Mouse (Mus musculus) limb, embryonic 12.5 days (tissue): ENCODE results near the gene Tmem123. TPM values are rescaled to one million over a fixed set of nuclear protein-coding genes. Genes with fewer than 3 reads are reported as not detected.

Experiments used
- ATAC-seq: fragments of 200-750 bp; cut with Nextera tagmentation; 2 replicates; pipeline ENCODE4 v1.8.0; 2017; ENCODE audit warnings: low read depth, moderate TSS enrichment; ENCODE audit not compliant: insufficient number of reproducible peaks, insufficient read depth, low FRiP score, low TSS enrichment
- H3K27ac ChIP-seq: fragments of 300-500 bp; sonication (generic); 2 replicates; pipeline ENCODE4 v1.5.1; 2016; ENCODE audit warnings: mild to moderate bottlenecking, moderate library complexity
- H3K27me3 ChIP-seq: fragments of 300-500 bp; sonication (generic); 2 replicates; pipeline ENCODE4 v1.6.1; 2016; ENCODE audit warnings: mild to moderate bottlenecking, moderate library complexity
- H3K36me3 ChIP-seq: fragments of 300-500 bp; sonication (generic); 2 replicates; pipeline ENCODE4 v1.6.1; 2016; ENCODE audit warnings: mild to moderate bottlenecking, moderate library complexity
- H3K4me1 ChIP-seq: fragments of 300-500 bp; sonication (generic); replicated peaks from 2 replicates; pipeline ENCODE4 v1.6.1; 2016
- H3K4me2 ChIP-seq: fragments of 300-500 bp; sonication (generic); 2 replicates; pipeline ENCODE4 v1.6.1; 2016; ENCODE audit warnings: mild to moderate bottlenecking, moderate library complexity
- H3K4me3 ChIP-seq: fragments of 300-500 bp; sonication (generic); replicated peaks from 2 replicates; pipeline ENCODE4 v1.5.1; 2016; ENCODE audit warnings: mild to moderate bottlenecking
- H3K9ac ChIP-seq: fragments of 300-500 bp; sonication (generic); replicated peaks from 2 replicates; pipeline ENCODE4 v1.6.1; 2016; ENCODE audit warnings: mild to moderate bottlenecking, moderate library complexity
- H3K9me3 ChIP-seq: fragments of 300-500 bp; sonication (generic); 2 replicates; pipeline ENCODE4 v1.6.1; 2016; ENCODE audit warnings: mild to moderate bottlenecking, moderate library complexity
- WGBS: fragments of 180-500 bp; shearing (Covaris S2); methylation state at CpG from one replicate; pipeline ENCODE4 v1.1.7; 2016; 5-methylcytosine and 5-hydroxymethylcytosine counted together
- polyA plus RNA-seq: library from polyadenylated mRNA; unstranded; fragments of >200 nt; fragmentation: Nextera tagmentation; extraction: Ambion mirVana; gene quantifications from 2 replicates; pipeline ENCODE4 v1.2.1, GENCODE M21; 2016

The Tmem123 gene
- polyA plus RNA-seq, 1 experiment from 2014 or later: 80.7 TPM

- ATAC-seq: no peak
- 0 out of 2 replicates have a peak, but pooled peaks cover 9% of the 10 kb centered on the region for H3K4me1 ChIP-seq
- H3K9ac ChIP-seq: no peak overlapping the region
- WGBS: 89% methylated on average over 8 of the region's 8 CpGs
- no peaks in the 10 kb centered on the region for H3K27me3 ChIP-seq
- H3K27ac ChIP-seq: no peak overlapping the region
- H3K36me3 ChIP-seq: peaks cover 34% of the 10 kb centered on the region
- no peak overlapping the region for H3K4me2 ChIP-seq
- H3K4me3 ChIP-seq: no peak overlapping the region
- H3K9me3 ChIP-seq: no peaks in the 10 kb centered on the region
Measured at GRCm38 (mm10) chr9:7789764-7790575, 26.1 kb downstream of the Tmem123 start.

GRCm38 (mm10) chr9:7790580-7791084, 26.8 kb downstream of the Tmem123 start:
- H3K36me3 ChIP-seq: peaks cover 37% of the 10 kb centered on the region

GRCm38 (mm10) chr9:7793561-7793960, 29.7 kb downstream of the Tmem123 start:
- Histone ChIP-seq H3K27ac (no peak overlapping the region), H3K4me3 (no peak overlapping the region), H3K4me2 (no peak overlapping the region), H3K9me3 (no peaks in the 10 kb centered on the region), H3K27me3 (no peaks in the 10 kb centered on the region), H3K36me3 (peaks cover 33% of the 10 kb centered on the region), H3K9ac (no peak overlapping the region), H3K4me1 (0 out of 2 replicates have a peak, but pooled peaks cover under 1% of the 10 kb centered on the region)
- ATAC-seq: no peak
- WGBS: 92% methylated on average over 2 of the region's 2 CpGs

More at GRCm38 (mm10) chr9:7790580-7791084, 26.8 kb downstream of the Tmem123 start:
- Histone ChIP-seq H3K27me3 (no peaks in the 10 kb centered on the region), H3K4me1 (0 out of 2 replicates have a peak, but pooled peaks cover 9% of the 10 kb centered on the region), H3K4me3 (no peak overlapping the region), H3K9me3 (no peaks in the 10 kb centered on the region), H3K9ac (no peak overlapping the region), H3K4me2 (no peak overlapping the region), H3K27ac (no peak overlapping the region)
- 95% methylated on average over 11 of the region's 11 CpGs for WGBS
- ATAC-seq: no peak

DNA sequence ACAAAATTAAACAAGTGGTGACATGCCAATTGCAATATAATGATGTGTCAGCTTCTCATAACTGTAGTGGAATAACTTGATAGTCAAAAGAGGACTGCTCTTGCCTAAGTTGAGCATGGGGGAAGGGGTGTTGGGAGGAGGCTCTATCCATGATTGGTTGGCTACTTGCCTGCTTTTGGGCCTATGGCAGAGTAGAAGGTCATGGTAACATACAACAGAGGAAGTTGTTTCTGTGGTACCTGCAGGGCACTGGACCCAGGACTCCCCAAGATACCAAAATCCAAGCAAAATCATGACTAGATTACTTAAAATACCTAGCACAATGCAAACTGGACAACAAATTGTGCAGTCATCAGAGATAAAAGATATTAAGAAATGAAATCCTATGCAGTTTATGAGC, 31.7 kb downstream of the Tmem123 start:
- peaks cover 32% of the 10 kb centered on the region for H3K36me3 ChIP-seq
- H3K27me3 ChIP-seq: no peaks in the 10 kb centered on the region
- no peak overlapping the region for H3K9ac ChIP-seq
- H3K9me3 ChIP-seq: no peaks in the 10 kb centered on the region
- no peaks in the 10 kb centered on the region for H3K4me1 ChIP-seq
- no peak overlapping the region for H3K27ac ChIP-seq
- H3K4me2 ChIP-seq: no peak overlapping the region
- ATAC-seq: no peak
- H3K4me3 ChIP-seq: no peak overlapping the region

- Histone ChIP-seq H3K27ac (no peak overlapping the region), H3K9ac (no peak overlapping the region), H3K4me1 (no peaks in the 10 kb centered on the region), H3K27me3 (no peaks in the 10 kb centered on the region), H3K36me3 (peaks cover 25% of the 10 kb centered on the region), H3K4me3 (no peak overlapping the region), H3K4me2 (no peak overlapping the region), H3K9me3 (no peaks in the 10 kb centered on the region)
- WGBS: 77% methylated on average over 6 of the region's 6 CpGs
- no peak for ATAC-seq
Measured at GRCm38 (mm10) chr9:7796129-7796864, 32.5 kb downstream of the Tmem123 start.

DNA sequence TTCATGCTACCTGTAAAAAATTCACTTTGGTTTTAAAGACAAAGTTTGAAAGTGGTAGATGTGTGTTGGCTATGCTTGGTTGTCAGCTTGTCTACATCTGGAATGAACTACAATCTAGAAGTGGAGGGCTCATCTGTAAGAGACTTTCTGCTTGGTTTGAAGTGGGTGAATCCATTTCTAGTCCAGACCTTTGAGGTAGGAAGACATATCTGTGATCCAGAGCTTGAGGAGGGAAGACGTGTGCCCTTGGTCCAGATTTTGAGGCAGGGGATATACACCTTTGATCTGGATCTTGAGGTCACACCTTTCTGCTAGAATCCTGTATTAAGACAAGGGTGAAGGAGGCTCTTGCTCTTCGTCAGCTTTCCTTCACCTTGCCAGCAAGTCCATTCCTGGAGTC, 33.7 kb downstream of the Tmem123 start:
- no peak overlapping the region for H3K4me2 ChIP-seq
- no peak for ATAC-seq
- no peak overlapping the region for H3K27ac ChIP-seq
- H3K9ac ChIP-seq: no peak overlapping the region
- H3K36me3 ChIP-seq: peaks cover 16% of the 10 kb centered on the region
- 87% methylated on average over 2 of the region's 2 CpGs for WGBS
- no peaks in the 10 kb centered on the region for H3K9me3 ChIP-seq
- no peaks in the 10 kb centered on the region for H3K27me3 ChIP-seq
- H3K4me1 ChIP-seq: no peaks in the 10 kb centered on the region
- H3K4me3 ChIP-seq: no peak overlapping the region

- WGBS: 91% methylated on average over 3 of the region's 3 CpGs
- Histone ChIP-seq H3K27ac (no peak overlapping the region), H3K27me3 (no peaks in the 10 kb centered on the region), H3K36me3 (peaks cover 12% of the 10 kb centered on the region), H3K4me1 (no peaks in the 10 kb centered on the region), H3K4me3 (no peak overlapping the region), H3K9ac (no peak overlapping the region), H3K4me2 (no peak overlapping the region), H3K9me3 (no peaks in the 10 kb centered on the region)
- ATAC-seq: no peak
Measured at GRCm38 (mm10) chr9:7798555-7798954, 34.7 kb downstream of the Tmem123 start.

GRCm38 (mm10) chr9:7805101-7805506, 41.3 kb downstream of the Tmem123 start:
- ATAC-seq: no peak
- 69% methylated on average over 5 of the region's 5 CpGs for WGBS
- H3K9me3 ChIP-seq: no peaks in the 10 kb centered on the region

DNA sequence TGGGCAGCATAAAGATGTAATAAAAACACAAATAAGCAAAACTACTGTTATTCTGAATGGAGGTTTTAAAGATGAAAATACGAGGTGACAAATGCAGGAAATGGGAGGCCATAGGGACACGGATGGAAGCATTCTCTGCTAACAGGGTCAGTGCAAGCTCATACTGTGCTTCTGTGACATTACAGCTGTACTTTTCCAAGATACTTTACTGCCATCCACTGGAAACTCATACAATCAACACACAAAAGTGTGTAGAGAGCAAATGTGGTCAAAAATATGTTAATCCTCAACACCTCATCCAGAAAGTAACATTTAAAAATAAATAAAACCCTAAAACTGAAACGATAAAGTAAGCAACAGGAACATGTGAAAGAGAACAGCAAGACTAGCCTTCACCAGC, 58.9 kb downstream of the Tmem123 start:
- Histone ChIP-seq H3K4me1 (no peaks in the 10 kb centered on the region), H3K4me3 (no peak overlapping the region)

More at GRCm38 (mm10) chr9:7805101-7805506, 41.3 kb downstream of the Tmem123 start:
- H3K27ac ChIP-seq: no peak overlapping the region
- no peaks in the 10 kb centered on the region for H3K27me3 ChIP-seq
- no peak overlapping the region for H3K9ac ChIP-seq
- H3K4me2 ChIP-seq: no peak overlapping the region
- no peaks in the 10 kb centered on the region for H3K36me3 ChIP-seq
- H3K4me3 ChIP-seq: no peak overlapping the region
- H3K4me1 ChIP-seq: no peaks in the 10 kb centered on the region

DNA sequence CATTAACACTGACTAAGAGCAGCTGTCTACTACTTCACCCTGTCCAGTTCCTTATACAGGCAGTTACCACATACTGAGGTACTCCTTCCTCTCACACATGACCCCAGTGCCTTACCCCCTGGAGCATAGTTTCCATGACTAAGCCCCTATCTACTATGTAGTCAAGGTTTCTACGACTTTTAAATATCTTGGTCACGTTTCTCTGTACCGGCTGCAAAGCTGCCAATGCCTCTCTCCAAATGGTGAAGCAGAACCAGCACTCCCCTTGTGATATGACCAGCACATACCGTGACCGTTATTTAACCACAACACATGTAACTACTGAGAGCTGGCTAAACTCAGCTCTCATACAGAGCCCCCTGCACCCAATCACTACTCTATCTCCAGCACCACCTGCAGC, 61.1 kb downstream of the Tmem123 start:
- Histone ChIP-seq H3K4me2 (no peak overlapping the region), H3K27me3 (no peaks in the 10 kb centered on the region), H3K9ac (no peak overlapping the region), H3K9me3 (no peaks in the 10 kb centered on the region), H3K36me3 (peaks cover 74% of the 10 kb centered on the region), H3K27ac (no peak overlapping the region), H3K4me3 (no peak overlapping the region), H3K4me1 (no peaks in the 10 kb centered on the region)
- whole genome bisulfite sequencing: 91% methylated on average over 5 of the region's 5 CpGs
- no peak for ATAC-seq

More for the DNA sequence above, 58.9 kb downstream of the Tmem123 start:
- 82% methylated on average over 3 of the region's 3 CpGs for WGBS
- H3K9ac ChIP-seq: no peak overlapping the region
- no peaks in the 10 kb centered on the region for H3K9me3 ChIP-seq
- no peak overlapping the region for H3K4me2 ChIP-seq
- H3K27me3 ChIP-seq: no peaks in the 10 kb centered on the region
- H3K27ac ChIP-seq: no peak overlapping the region
- peaks cover 78% of the 10 kb centered on the region for H3K36me3 ChIP-seq
- ATAC-seq: no peak

- H3K27ac ChIP-seq: no peak overlapping the region
- no peak overlapping the region for H3K9ac ChIP-seq
- ATAC-seq: no peak
- peaks cover 54% of the 10 kb centered on the region for H3K36me3 ChIP-seq
- no peak overlapping the region for H3K4me2 ChIP-seq
- H3K4me3 ChIP-seq: no peak overlapping the region
- 93% methylated on average over 4 of the region's 4 CpGs for WGBS
- no peaks in the 10 kb centered on the region for H3K27me3 ChIP-seq
- peaks cover 11% of the 10 kb centered on the region for H3K4me1 ChIP-seq
- no peaks in the 10 kb centered on the region for H3K9me3 ChIP-seq
Measured at GRCm38 (mm10) chr9:7828706-7829105, 64.9 kb downstream of the Tmem123 start.
